Mouse (Mus musculus): ENCODE results near the gene Atp6v1c2. TPM values are rescaled to one million over a fixed set of nuclear protein-coding genes. Genes with fewer than 3 reads are reported as not detected.

The Atp6v1c2 gene
- polyA plus RNA-seq, 1 experiment from 2014 or later = 0.94 TPM

DNA sequence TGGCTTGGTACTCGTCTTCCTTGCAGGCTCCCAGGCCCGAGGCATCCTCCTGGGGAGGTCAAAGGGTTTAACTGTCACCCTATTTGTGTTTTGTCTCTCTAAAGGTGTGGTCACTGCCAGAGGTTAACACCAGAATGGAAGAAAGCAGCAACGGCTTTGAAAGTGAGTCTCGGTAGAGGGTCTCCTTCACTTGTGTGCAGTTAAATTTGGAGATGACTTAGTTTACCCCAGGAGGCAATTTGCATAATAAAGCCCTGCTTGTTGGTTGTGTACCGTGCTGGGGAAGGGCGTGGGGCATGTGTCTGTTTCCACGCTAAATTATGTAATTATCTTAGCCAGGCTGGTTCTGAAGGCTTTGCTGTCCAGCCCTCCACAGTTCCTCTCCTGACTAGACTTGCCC, 55.3 kb downstream of the Atp6v1c2 start:
- no peak overlapping the region for H3K4me3 ChIP-seq
- H3K9ac ChIP-seq = no peak overlapping the region
- 70% methylated on average over 7 of the region's 7 CpGs for WGBS
- no peak for ATAC-seq (ENCODE audit: insufficient number of reproducible peaks, insufficient read depth, low FRiP score, low TSS enrichment, low read depth)
- no peaks in the 10 kb centered on the region for H3K9me3 ChIP-seq
- H3K36me3 ChIP-seq = peaks cover 91% of the 10 kb centered on the region
- H3K27ac ChIP-seq = no peak overlapping the region
- H3K4me2 ChIP-seq = no peak overlapping the region
- peaks cover 22% of the 10 kb centered on the region for H3K4me1 ChIP-seq
- H3K27me3 ChIP-seq = no peaks in the 10 kb centered on the region

DNA sequence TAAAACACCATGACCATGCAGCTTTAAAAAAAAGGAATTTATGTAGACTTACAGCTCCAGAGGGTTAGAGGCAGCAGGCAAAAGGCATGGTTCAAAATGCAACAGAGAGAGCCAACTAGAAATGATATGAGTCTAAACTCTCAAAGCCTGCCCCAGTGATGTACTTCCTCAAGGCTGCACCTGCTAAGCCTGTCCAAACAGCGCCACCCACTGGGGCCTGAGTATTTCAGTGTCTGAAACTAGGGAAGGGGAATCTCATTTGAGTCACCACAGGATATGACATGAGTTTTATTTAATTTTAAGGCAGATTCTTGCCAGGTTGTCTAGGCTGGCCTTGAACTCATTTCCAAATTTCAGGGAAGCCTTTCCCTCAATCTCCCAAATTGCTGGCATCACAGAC, 57.9 kb downstream of the Atp6v1c2 start:
- no peak for ATAC-seq (ENCODE audit: insufficient number of reproducible peaks, insufficient read depth, low FRiP score, low TSS enrichment, low read depth)

DNA sequence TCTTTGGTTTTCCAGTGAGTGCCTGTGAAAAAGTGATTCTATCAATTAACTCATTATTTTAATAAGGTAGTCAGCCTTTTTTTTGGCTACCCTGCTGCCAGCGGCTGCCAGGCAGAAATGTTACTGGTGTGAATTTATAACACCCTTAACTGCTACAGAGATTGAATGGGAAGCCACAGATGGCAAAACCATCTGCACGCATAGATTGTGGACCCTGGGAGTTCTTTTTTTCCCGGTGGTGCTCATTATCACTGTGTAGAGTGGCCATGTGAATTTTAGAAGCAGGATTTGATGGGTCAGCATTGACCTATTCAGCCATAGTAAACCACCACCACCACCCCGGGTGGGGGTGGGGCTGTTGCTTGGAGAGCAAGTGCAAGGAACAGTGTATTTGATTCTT, 61.8 kb downstream of the Atp6v1c2 start:
- 18% methylated on average over 4 of the region's 4 CpGs for WGBS
- H3K27ac ChIP-seq = peak overlapping the region; percentile 80; the same call in 1 of the 2 replicates

More for the DNA sequence above, 57.9 kb downstream of the Atp6v1c2 start:
- 80% methylated on average over 1 of the region's 1 CpGs for WGBS
- no peak overlapping the region for H3K9ac ChIP-seq
- no peaks in the 10 kb centered on the region for H3K27me3 ChIP-seq
- H3K9me3 ChIP-seq = no peaks in the 10 kb centered on the region
- peaks cover 74% of the 10 kb centered on the region for H3K36me3 ChIP-seq
- peaks cover 38% of the 10 kb centered on the region for H3K4me1 ChIP-seq
- H3K4me2 ChIP-seq = no peak overlapping the region
- no peak overlapping the region for H3K27ac ChIP-seq
- H3K4me3 ChIP-seq = no peak overlapping the region

DNA sequence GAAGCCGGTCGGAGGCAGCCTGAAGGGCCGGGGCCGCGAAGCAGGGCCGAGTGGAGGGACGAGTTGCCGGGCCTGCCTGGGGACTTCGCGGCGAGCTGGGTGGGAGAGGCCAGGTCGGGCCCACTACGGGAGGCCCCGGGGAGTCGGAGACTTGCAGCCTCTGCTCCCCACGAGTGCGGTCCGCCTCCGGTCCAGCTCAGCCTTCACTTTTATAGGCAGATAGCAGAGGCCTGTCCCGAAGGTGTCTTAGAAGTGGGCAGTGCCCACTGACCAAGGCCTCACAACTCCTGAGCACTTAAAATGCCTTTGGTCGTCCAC, 62.5 kb downstream of the Atp6v1c2 start:
- H3K36me3 ChIP-seq = peaks cover 31% of the 10 kb centered on the region
- ATAC-seq (ENCODE audit: insufficient number of reproducible peaks, insufficient read depth, low FRiP score, low TSS enrichment, low read depth) = peak; percentile 69; the same call in 1 of the 2 replicates

More for the DNA sequence above, 61.8 kb downstream of the Atp6v1c2 start:
- no peaks in the 10 kb centered on the region for H3K9me3 ChIP-seq
- H3K4me1 ChIP-seq = peaks cover 38% of the 10 kb centered on the region
- H3K27me3 ChIP-seq = no peaks in the 10 kb centered on the region
- H3K4me2 ChIP-seq = peak overlapping the region; percentile 83
- H3K4me3 ChIP-seq = peak overlapping the region; percentile 94
- ATAC-seq (ENCODE audit: insufficient number of reproducible peaks, insufficient read depth, low FRiP score, low TSS enrichment, low read depth) = no peak
- peak overlapping the region; percentile 95 for H3K9ac ChIP-seq
- H3K36me3 ChIP-seq = peaks cover 38% of the 10 kb centered on the region

DNA sequence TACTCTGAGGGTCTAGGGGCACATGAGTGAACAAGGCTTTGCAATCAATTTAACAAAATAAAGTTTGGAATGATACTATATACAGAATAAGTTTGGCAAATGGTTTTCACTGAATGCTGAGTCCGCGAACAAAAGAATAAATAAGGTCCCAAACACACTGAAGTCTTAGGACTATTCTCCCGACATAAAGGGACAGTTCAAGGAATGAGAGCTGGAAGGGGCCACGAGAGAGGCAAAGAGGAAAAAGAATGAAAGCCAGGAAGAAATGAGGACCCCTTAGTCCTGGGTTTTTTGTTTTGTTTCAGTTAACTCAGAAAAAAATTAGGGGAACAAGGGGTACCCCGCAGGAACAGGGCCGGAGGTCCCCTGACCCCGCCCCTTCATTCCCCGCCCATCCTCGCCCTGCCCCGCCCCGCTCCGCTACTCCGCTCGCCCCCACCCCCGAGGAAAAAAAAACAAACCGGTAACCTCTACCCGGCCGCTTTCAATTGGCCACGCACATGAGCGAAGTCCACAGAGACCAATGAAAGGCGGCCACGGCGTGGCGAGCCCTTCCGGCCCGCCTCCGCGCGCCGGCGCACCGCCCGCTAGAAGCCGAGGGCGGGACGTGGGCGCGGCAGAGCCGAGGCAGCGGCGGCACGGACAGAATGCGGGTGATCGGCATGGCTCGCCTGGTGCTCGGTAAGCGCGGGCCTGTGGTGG, 63.0 kb downstream of the Atp6v1c2 start, which contains the start of gene Pdia6:
Gene Pdia6 (plus strand): TSS at position 575 of the 702 bp plus-strand sequence.
- Histone ChIP-seq H3K27me3 (no peaks in the 10 kb centered on the region), H3K4me3 (peak within 1 kb of the TSS; percentile 94), H3K27ac (peak within 1 kb of the TSS; percentile 80), H3K4me1 (peaks cover 33% of the 10 kb centered on the region), H3K9me3 (no peaks in the 10 kb centered on the region), H3K36me3 (peaks cover 26% of the 10 kb centered on the region), H3K9ac (peak within 1 kb of the TSS; percentile 95), H3K4me2 (peak within 1 kb of the TSS; percentile 83)
- WGBS = 1% methylated on average over 45 of the region's 48 CpGs
- peak; percentile 97 for ATAC-seq (ENCODE audit: insufficient number of reproducible peaks, insufficient read depth, low FRiP score, low TSS enrichment, low read depth)

More for the DNA sequence above, 62.5 kb downstream of the Atp6v1c2 start:
- peak overlapping the region; percentile 83 for H3K4me2 ChIP-seq
- H3K4me3 ChIP-seq = peak overlapping the region; percentile 94
- no peaks in the 10 kb centered on the region for H3K27me3 ChIP-seq
- WGBS = 0% methylated on average over 21 of the region's 21 CpGs
- H3K9me3 ChIP-seq = no peaks in the 10 kb centered on the region
- H3K27ac ChIP-seq = peak overlapping the region; percentile 80
- H3K9ac ChIP-seq = peak overlapping the region; percentile 95
- peaks cover 38% of the 10 kb centered on the region for H3K4me1 ChIP-seq

DNA sequence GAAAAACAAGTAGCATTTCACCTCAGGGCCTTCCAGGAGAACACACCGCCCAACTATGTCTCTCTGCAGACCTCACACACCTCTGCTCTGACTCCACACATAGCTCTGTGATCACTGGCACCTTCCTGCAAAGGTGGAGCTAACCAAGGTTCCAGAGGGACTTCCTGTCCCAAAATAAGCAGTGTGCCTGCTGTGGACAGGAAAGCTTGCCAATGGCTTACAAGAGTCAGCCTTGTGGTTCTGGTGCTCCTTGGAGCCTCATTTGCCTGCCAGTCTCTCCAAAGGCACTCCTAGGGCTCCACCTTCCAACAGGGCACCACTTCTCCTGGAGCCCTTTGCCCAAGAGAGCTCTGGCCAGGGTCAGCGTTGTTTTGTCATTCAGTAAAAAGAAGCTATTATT, 64.3 kb downstream of the Atp6v1c2 start:
- ATAC-seq (ENCODE audit: insufficient number of reproducible peaks, insufficient read depth, low FRiP score, low TSS enrichment, low read depth) = no peak
- no peaks in the 10 kb centered on the region for H3K27me3 ChIP-seq
- H3K4me1 ChIP-seq = peaks cover 23% of the 10 kb centered on the region
- no peak overlapping the region for H3K27ac ChIP-seq
- H3K4me2 ChIP-seq = no peak overlapping the region
- peaks cover 14% of the 10 kb centered on the region; the same call in 1 of the 2 replicates for H3K36me3 ChIP-seq
- H3K9ac ChIP-seq = no peak overlapping the region
- H3K4me3 ChIP-seq = no peak overlapping the region
- 78% methylated on average over 2 of the region's 2 CpGs for WGBS
- H3K9me3 ChIP-seq = no peaks in the 10 kb centered on the region

DNA sequence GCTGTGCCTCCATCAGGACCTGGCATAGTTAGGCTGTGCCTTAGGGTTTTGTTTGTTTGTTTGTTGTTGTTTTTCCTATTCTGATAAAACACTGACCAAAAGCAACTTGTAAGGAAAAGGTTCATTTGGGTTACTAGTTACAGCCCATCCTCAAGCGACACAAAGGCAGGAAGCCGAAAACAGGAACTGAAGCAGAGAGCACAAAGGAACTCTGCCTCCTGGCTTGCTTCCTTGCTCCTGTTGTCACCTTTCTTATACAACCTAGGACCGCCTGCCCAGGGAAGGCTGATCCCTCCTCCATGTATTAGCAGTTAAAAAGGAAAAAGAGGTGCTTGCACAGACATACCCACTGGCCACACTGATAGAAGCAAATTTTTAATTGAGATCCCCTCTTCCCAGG, 65.3 kb downstream of the Atp6v1c2 start:
- H3K4me2 ChIP-seq = no peak overlapping the region
- H3K4me1 ChIP-seq = peaks cover 17% of the 10 kb centered on the region
- H3K9me3 ChIP-seq = no peaks in the 10 kb centered on the region
- no peaks in the 10 kb centered on the region for H3K27me3 ChIP-seq
- H3K4me3 ChIP-seq = no peak overlapping the region
- no peak for ATAC-seq (ENCODE audit: insufficient number of reproducible peaks, insufficient read depth, low FRiP score, low TSS enrichment, low read depth)
- H3K9ac ChIP-seq = no peak overlapping the region
- peaks cover 9% of the 10 kb centered on the region; the same call in 1 of the 2 replicates for H3K36me3 ChIP-seq
- no peak overlapping the region for H3K27ac ChIP-seq
- WGBS = 81% methylated on average over 3 of the region's 3 CpGs

DNA sequence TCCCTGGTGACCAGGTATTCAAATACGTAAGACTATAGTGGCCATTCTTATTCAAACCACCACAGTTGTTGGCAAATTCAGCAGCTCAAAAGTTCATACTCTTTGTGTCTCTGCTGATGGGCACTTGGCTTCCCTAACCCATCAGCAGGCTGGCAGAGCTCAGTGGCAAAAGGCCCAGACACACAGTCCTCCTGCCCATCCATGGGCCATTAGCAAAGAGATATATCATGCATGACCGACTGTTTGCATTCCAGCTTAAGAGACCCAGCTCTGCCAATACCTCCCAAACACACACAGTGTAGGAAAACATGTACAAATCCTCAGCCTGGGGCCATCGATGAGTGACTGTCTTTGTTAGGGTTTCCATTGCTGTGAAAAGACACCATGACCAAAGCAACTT, 68.2 kb downstream of the Atp6v1c2 start:
- Histone ChIP-seq H3K9ac (no peak overlapping the region), H3K4me3 (no peak overlapping the region), H3K27me3 (no peaks in the 10 kb centered on the region), H3K36me3 (no peaks in the 10 kb centered on the region), H3K27ac (no peak overlapping the region), H3K4me2 (no peak overlapping the region), H3K4me1 (no peaks in the 10 kb centered on the region), H3K9me3 (no peaks in the 10 kb centered on the region)
- 89% methylated on average over 3 of the region's 3 CpGs for WGBS
- ATAC-seq (ENCODE audit: insufficient number of reproducible peaks, insufficient read depth, low FRiP score, low TSS enrichment, low read depth) = no peak

DNA sequence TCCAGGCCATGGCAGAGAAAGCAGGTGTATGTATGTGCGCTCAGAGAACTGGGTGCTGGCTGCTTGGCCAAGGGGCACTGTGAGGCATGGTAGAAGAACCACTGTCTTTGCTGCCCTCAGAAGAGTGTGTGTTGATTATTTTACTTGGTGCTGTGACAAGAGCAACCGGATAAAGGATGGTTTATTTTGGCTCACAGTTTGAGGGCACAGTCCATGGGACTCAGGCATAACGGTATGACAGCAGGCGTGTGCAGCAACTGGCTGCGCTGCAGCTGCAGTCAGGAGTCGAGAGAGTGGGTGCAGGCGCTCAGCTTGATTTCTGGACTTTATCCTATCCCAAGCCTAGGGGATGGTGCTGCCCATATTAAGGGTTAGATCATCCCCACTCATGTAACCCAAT, 70.7 kb downstream of the Atp6v1c2 start:
- peaks cover 1% of the 10 kb centered on the region; the same call in 1 of the 2 replicates for H3K4me1 ChIP-seq
- no peak for ATAC-seq (ENCODE audit: insufficient number of reproducible peaks, insufficient read depth, low FRiP score, low TSS enrichment, low read depth)
- no peak overlapping the region for H3K9ac ChIP-seq
- H3K27ac ChIP-seq = no peak overlapping the region
- WGBS = 85% methylated on average over 7 of the region's 7 CpGs
- no peak overlapping the region for H3K4me3 ChIP-seq
- no peaks in the 10 kb centered on the region for H3K36me3 ChIP-seq
- no peak overlapping the region for H3K4me2 ChIP-seq
- peaks cover 5% of the 10 kb centered on the region; the same call in 1 of the 2 replicates for H3K27me3 ChIP-seq
- no peaks in the 10 kb centered on the region for H3K9me3 ChIP-seq

DNA sequence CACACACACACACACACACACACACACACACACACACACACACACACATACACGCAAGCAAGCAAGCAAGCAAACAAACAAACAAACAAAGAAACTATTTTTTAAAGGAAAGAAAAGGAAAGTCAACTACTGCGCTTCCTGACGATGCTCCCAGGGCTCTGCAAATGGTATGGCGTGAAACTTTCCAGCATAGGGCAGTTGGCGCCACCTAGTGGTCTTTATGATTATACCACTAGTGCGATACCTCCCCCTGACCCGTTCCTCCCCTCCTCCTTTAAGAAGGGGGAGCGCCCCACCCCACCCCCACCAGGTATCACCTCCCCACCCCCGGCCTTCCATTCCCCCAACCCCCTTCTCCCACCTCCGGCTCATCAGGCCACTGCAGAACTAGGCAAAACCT, 72.3 kb downstream of the Atp6v1c2 start:
- Histone ChIP-seq H3K9ac (no peak overlapping the region), H3K27me3 (peaks cover 6% of the 10 kb centered on the region; the same call in 1 of the 2 replicates), H3K36me3 (no peaks in the 10 kb centered on the region), H3K9me3 (no peaks in the 10 kb centered on the region), H3K4me1 (peaks cover 5% of the 10 kb centered on the region; the same call in 1 of the 2 replicates), H3K4me3 (no peak overlapping the region), H3K4me2 (peak overlapping the region; percentile 30; the same call in 1 of the 2 replicates), H3K27ac (no peak overlapping the region)
- WGBS = 3% methylated on average over 9 of the region's 10 CpGs
- ATAC-seq (ENCODE audit: insufficient number of reproducible peaks, insufficient read depth, low FRiP score, low TSS enrichment, low read depth) = no peak

DNA sequence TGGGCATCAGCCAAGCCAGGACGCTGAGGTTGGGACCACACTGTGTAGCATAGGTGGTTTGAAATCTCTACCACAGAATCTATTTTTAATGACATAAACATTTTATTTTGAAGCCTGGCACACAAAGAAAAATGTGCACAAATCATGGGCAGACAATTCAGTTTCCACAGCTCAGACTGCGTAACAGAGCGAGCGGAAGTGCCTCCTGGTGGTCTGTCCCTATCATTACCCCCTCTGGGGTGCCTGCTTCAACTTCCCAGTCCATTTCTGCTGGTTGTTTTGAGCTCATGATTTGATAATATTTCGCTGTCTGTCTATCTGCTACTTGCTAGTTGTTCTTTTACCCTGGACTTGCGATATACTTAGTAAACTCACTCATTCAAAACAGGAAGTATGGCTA, 73.6 kb downstream of the Atp6v1c2 start:
- Histone ChIP-seq H3K4me1 (peaks cover 5% of the 10 kb centered on the region; the same call in 1 of the 2 replicates), H3K4me2 (no peak overlapping the region), H3K4me3 (no peak overlapping the region), H3K9me3 (no peaks in the 10 kb centered on the region), H3K27ac (no peak overlapping the region), H3K36me3 (no peaks in the 10 kb centered on the region), H3K9ac (no peak overlapping the region), H3K27me3 (peaks cover 6% of the 10 kb centered on the region; the same call in 1 of the 2 replicates)
- ATAC-seq (ENCODE audit: insufficient number of reproducible peaks, insufficient read depth, low FRiP score, low TSS enrichment, low read depth) = no peak
- WGBS = 77% methylated on average over 6 of the region's 6 CpGs

DNA sequence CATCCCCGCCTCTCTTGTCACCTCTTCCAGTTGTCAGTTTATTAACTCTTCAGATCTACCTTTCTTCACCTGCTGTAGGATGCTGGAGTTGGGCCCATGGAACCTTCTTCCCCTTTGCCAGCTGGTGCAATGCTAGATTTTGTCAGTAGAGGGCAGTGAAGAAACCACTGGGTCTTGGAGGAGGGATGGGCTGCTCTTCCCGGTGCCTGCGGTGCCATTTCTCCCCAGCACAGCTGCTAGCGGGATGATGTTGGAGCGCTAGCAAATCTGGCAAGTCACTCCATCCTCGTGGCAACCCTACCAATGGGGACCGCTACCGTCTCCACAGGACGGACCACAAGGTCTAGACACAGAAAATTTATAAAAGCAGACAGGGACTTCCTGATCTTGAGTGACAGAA, 76.1 kb downstream of the Atp6v1c2 start:
- ATAC-seq (ENCODE audit: insufficient number of reproducible peaks, insufficient read depth, low FRiP score, low TSS enrichment, low read depth) = no peak
- WGBS = 10% methylated on average over 9 of the region's 9 CpGs
- no peaks in the 10 kb centered on the region for H3K9me3 ChIP-seq
- peaks cover 5% of the 10 kb centered on the region; the same call in 1 of the 2 replicates for H3K4me1 ChIP-seq
- peaks cover 6% of the 10 kb centered on the region; the same call in 1 of the 2 replicates for H3K27me3 ChIP-seq
- H3K9ac ChIP-seq = no peak overlapping the region
- no peaks in the 10 kb centered on the region for H3K36me3 ChIP-seq
- no peak overlapping the region for H3K27ac ChIP-seq
- H3K4me2 ChIP-seq = peak overlapping the region; percentile 49
- peak overlapping the region; percentile 12; the same call in 1 of the 2 replicates for H3K4me3 ChIP-seq
